Mouse (Mus musculus) limb, embryonic 11.5 days (tissue): ENCODE results near the gene Cebpb. TPM values are rescaled to one million over a fixed set of nuclear protein-coding genes. Genes with fewer than 3 reads are reported as not detected.

Experiments used
- ATAC-seq: fragments of 200-750 bp; cut with Nextera tagmentation; 2 replicates; pipeline ENCODE4 v1.8.0; 2017; ENCODE audit warnings: low read depth; ENCODE audit not compliant: insufficient number of reproducible peaks, low FRiP score, low TSS enrichment
- DNase-seq: peaks from one replicate; pipeline ENCODE4 v3.0.0-alpha.2; 2015; ENCODE audit warnings: low spot score
- H3K27ac ChIP-seq: fragments of 300-500 bp; sonication (generic); replicated peaks from 2 replicates; pipeline ENCODE4 v1.5.1; 2014; ENCODE audit warnings: low read depth, mild to moderate bottlenecking, low read length
- H3K27me3 ChIP-seq: fragments of 300-500 bp; sonication (generic); 2 replicates; pipeline ENCODE4 v1.6.1; 2014; ENCODE audit warnings: mild to moderate bottlenecking, low read length, mixed read lengths; ENCODE audit not compliant: control insufficient read depth, insufficient read depth
- H3K36me3 ChIP-seq: fragments of 300-500 bp; sonication (generic); 2 replicates; pipeline ENCODE4 v1.6.1; 2014; ENCODE audit warnings: mild to moderate bottlenecking, low read length, moderate library complexity, mixed read lengths; ENCODE audit not compliant: control insufficient read depth, insufficient read depth
- H3K4me1 ChIP-seq: fragments of 300-500 bp; sonication (generic); 2 replicates; pipeline ENCODE4 v1.6.1; 2014; ENCODE audit warnings: low read length, mixed read lengths; ENCODE audit not compliant: control insufficient read depth, insufficient read depth
- H3K4me2 ChIP-seq: fragments of 300-500 bp; sonication (generic); 2 replicates; pipeline ENCODE4 v1.6.1; 2014; ENCODE audit warnings: low read depth, mild to moderate bottlenecking, moderate library complexity; ENCODE audit not compliant: severe bottlenecking
- H3K4me3 ChIP-seq: fragments of 300-500 bp; sonication (generic); 2 replicates; pipeline ENCODE4 v1.5.1; 2014; ENCODE audit warnings: low read depth, low read length
- H3K9ac ChIP-seq: fragments of 300-500 bp; sonication (generic); 2 replicates; pipeline ENCODE4 v1.6.1; 2014; ENCODE audit warnings: mild to moderate bottlenecking, low read length
- H3K9me3 ChIP-seq: fragments of 300-500 bp; sonication (generic); 2 replicates; pipeline ENCODE4 v1.6.1; 2016; ENCODE audit warnings: low read length; ENCODE audit not compliant: control insufficient read depth
- WGBS: fragments of 180-500 bp; shearing (Covaris S2); extraction: QIAGEN DNeasy Blood & Tissue Kit; methylation state at CpG from one replicate; pipeline ENCODE4 v1.1.7; 2014; 5-methylcytosine and 5-hydroxymethylcytosine counted together
- polyA plus RNA-seq: library from polyadenylated mRNA; unstranded; fragments of >200 nt; fragmentation: Nextera tagmentation; extraction: Ambion mirVana; gene quantifications from 2 replicates; pipeline ENCODE4 v1.2.1, GENCODE M21; 2014

Gene Cebpb
- polyA plus RNA-seq, 1 experiment from 2014 or later = 4.1 TPM

GRCm38 (mm10) chr2:167660611-167660971 is 28.1 kb upstream of the Cebpb start:
- peak; percentile 47 for DNase-seq

GRCm38 (mm10) chr2:167661270-167662203 is 27.2 kb upstream of the Cebpb start, which contains the start of gene Gm20431:
Gene Gm20431, minus strand, starts transcription at chr2:167661496.
- Histone ChIP-seq H3K9me3 (no peaks in the 10 kb centered on the region), H3K4me3 (peak within 1 kb of the TSS; percentile 74), H3K27me3 (peaks cover 2% of the 10 kb centered on the region; the same call in 1 of the 2 replicates), H3K27ac (0 out of 2 replicates have a peak within 1 kb of the TSS, but pooled peaks have one; percentile 21), H3K4me1 (peaks cover 17% of the 10 kb centered on the region), H3K36me3 (no peaks in the 10 kb centered on the region; the same call in 1 of the 2 replicates), H3K4me2 (peak within 1 kb of the TSS; percentile 99), H3K9ac (peak within 1 kb of the TSS; percentile 77)
- WGBS = under 1% methylated on average over 78 of the region's 110 CpGs
- peak; percentile 84 for ATAC-seq
- DNase-seq = peak; percentile 92

More at GRCm38 (mm10) chr2:167660611-167660971, 28.1 kb upstream of the Cebpb start:
- Histone ChIP-seq H3K36me3 (no peaks in the 10 kb centered on the region; the same call in 1 of the 2 replicates), H3K27me3 (peaks cover 2% of the 10 kb centered on the region; the same call in 1 of the 2 replicates), H3K4me2 (peak overlapping the region; percentile 99), H3K9me3 (no peaks in the 10 kb centered on the region), H3K4me3 (peak overlapping the region; percentile 74), H3K4me1 (peaks cover 17% of the 10 kb centered on the region), H3K9ac (peak overlapping the region; percentile 77), H3K27ac (no peak overlapping the region)
- ATAC-seq = peak; percentile 4; the same call in 1 of the 2 replicates
- 2% methylated on average over 12 of the region's 12 CpGs for WGBS

- peaks cover 17% of the 10 kb centered on the region for H3K4me1 ChIP-seq
- WGBS = 62% methylated on average over 6 of the region's 6 CpGs
- no peak overlapping the region for H3K9ac ChIP-seq
- H3K27me3 ChIP-seq = peaks cover 2% of the 10 kb centered on the region; the same call in 1 of the 2 replicates
- ATAC-seq = no peak
- DNase-seq = no peak
- H3K27ac ChIP-seq = no peak overlapping the region
- no peaks in the 10 kb centered on the region; the same call in 1 of the 2 replicates for H3K36me3 ChIP-seq
- no peaks in the 10 kb centered on the region for H3K9me3 ChIP-seq
- no peak overlapping the region for H3K4me3 ChIP-seq
- H3K4me2 ChIP-seq = no peak overlapping the region
Measured at GRCm38 (mm10) chr2:167662713-167663112, 26.0 kb upstream of the Cebpb start.

GRCm38 (mm10) chr2:167665972-167666713 is 22.6 kb upstream of the Cebpb start:
- H3K27me3 ChIP-seq = peaks cover 2% of the 10 kb centered on the region; the same call in 1 of the 2 replicates
- H3K9ac ChIP-seq = no peak overlapping the region
- 79% methylated on average over 18 of the region's 18 CpGs for WGBS
- H3K27ac ChIP-seq = no peak overlapping the region
- H3K4me3 ChIP-seq = no peak overlapping the region
- no peak overlapping the region for H3K4me2 ChIP-seq
- DNase-seq (no peak), ATAC-seq (no peak)
- no peaks in the 10 kb centered on the region for H3K9me3 ChIP-seq
- H3K4me1 ChIP-seq = peaks cover 4% of the 10 kb centered on the region; the same call in 1 of the 2 replicates
- H3K36me3 ChIP-seq = no peaks in the 10 kb centered on the region

- ATAC-seq = no peak
- no peaks in the 10 kb centered on the region for H3K4me1 ChIP-seq
- DNase-seq = no peak
- H3K4me2 ChIP-seq = no peak overlapping the region
- H3K27me3 ChIP-seq = no peaks in the 10 kb centered on the region
- no peak overlapping the region for H3K4me3 ChIP-seq
- H3K9ac ChIP-seq = no peak overlapping the region
- H3K9me3 ChIP-seq = no peaks in the 10 kb centered on the region
- WGBS = 90% methylated on average over 5 of the region's 5 CpGs
- no peaks in the 10 kb centered on the region for H3K36me3 ChIP-seq
- no peak overlapping the region for H3K27ac ChIP-seq
Measured at GRCm38 (mm10) chr2:167668426-167668825, 20.3 kb upstream of the Cebpb start.

GRCm38 (mm10) chr2:167669398-167669797 is 19.3 kb upstream of the Cebpb start:
- ATAC-seq = no peak
- no peaks in the 10 kb centered on the region for H3K9me3 ChIP-seq
- no peak overlapping the region for H3K27ac ChIP-seq
- no peak for DNase-seq
- H3K4me2 ChIP-seq = no peak overlapping the region
- H3K4me3 ChIP-seq = no peak overlapping the region
- no peaks in the 10 kb centered on the region for H3K36me3 ChIP-seq
- 81% methylated on average over 4 of the region's 4 CpGs for WGBS
- no peaks in the 10 kb centered on the region for H3K27me3 ChIP-seq
- H3K9ac ChIP-seq = no peak overlapping the region
- no peaks in the 10 kb centered on the region for H3K4me1 ChIP-seq

- Histone ChIP-seq H3K27ac (no peak overlapping the region), H3K4me1 (no peaks in the 10 kb centered on the region), H3K9ac (no peak overlapping the region), H3K4me2 (no peak overlapping the region), H3K9me3 (no peaks in the 10 kb centered on the region), H3K4me3 (no peak overlapping the region), H3K27me3 (no peaks in the 10 kb centered on the region), H3K36me3 (no peaks in the 10 kb centered on the region)
- DNase-seq = no peak
- ATAC-seq = no peak
- WGBS = 88% methylated on average over 5 of the region's 5 CpGs
Measured at GRCm38 (mm10) chr2:167671101-167671633, 17.5 kb upstream of the Cebpb start.

- H3K36me3 ChIP-seq = no peaks in the 10 kb centered on the region
- DNase-seq = no peak
- WGBS = 39% methylated on average over 13 of the region's 13 CpGs
- H3K9me3 ChIP-seq = no peaks in the 10 kb centered on the region
- no peak overlapping the region for H3K4me3 ChIP-seq
- H3K27ac ChIP-seq = no peak overlapping the region
- no peak overlapping the region for H3K9ac ChIP-seq
- ATAC-seq = no peak
- no peaks in the 10 kb centered on the region for H3K4me1 ChIP-seq
- H3K4me2 ChIP-seq = no peak overlapping the region
- no peaks in the 10 kb centered on the region for H3K27me3 ChIP-seq
Measured at GRCm38 (mm10) chr2:167672212-167672685, 16.5 kb upstream of the Cebpb start.
